Mouse (Mus musculus) cortical plate, adult 2 months (tissue): ENCODE results near the gene Thumpd3.

Source experiments
- CTCF ChIP-seq: fragments of 200-500 bp; IDR thresholded peaks from 2 replicates; pipeline ENCODE4 v1.5.1; 2011; ENCODE audit warnings: mild to moderate bottlenecking, control low read depth, low read length; ENCODE audit not compliant: insufficient read depth; ENCODE audit errors: extremely low read depth
- POLR2A ChIP-seq: fragments of 200-500 bp; IDR thresholded peaks from 2 replicates; pipeline ENCODE4 v1.6.1; 2011; ENCODE audit warnings: mild to moderate bottlenecking, low read length, control low read depth; ENCODE audit not compliant: insufficient read depth; ENCODE audit errors: extremely low read depth

DNA sequence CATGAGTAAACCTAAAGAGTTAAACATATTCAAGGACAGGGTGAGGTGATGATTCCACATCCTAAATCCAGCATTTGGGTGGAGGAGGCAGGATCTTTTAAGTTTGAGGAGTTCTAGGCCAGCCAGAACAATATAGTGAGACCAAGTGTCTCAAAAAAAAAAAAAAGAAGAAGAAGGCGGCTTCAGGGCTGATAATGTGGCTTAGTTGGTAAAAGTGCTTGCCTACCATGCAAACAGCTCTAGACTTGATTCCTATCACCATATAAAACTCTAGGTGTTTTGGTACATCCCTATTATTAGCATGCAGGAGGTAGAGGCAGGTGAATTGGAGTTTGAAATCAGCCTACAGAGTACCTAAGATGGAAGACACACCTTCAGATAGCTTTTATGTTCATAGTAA lies 49.5 kb downstream of the Thumpd3 start:
- TF ChIP-seq CTCF (no peak), POLR2A (no peak)
